Comparison of ENCODE assay signal across 26 mouse cellular contexts in the genomic region with DNA sequence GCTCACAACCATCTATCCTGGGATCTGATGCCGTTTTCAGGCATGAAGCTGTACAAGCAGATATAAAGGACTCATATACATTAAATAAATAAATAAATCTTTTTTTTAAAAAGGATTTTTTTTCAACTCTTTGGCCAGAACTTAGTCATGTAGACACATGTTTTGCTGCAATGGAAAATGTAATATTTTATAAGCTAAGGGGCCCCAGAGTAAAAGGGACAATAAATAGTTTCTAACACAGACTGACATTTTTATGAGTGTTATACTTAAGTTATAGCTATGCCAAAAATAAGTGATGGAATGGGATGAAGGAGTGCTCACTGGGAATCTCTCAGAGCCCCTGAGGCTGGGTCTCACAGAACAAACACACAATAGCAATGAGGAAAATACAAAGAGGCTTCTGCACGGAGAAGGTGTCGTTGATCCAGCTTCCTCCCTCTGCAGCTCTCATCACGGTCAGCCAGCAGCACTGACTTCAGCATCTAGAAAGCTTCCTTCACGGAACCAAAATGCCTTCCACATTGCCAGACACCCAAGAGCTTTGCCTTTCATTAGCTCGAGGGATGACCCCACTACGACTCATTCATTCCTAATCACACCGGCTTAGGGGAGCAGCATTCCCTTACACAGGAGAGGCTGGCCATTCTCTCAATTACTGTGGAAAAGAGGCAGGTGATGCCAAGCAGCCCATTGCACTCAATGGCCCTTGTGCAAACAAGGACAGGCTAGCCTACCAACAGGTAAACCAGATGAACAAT.
"Had no signal": no experiment of that assay in that cellular context is flagged by ENCODE, and none has a peak within 500 bp of the region (broad histone marks: within the 10 kb centered on the region; RNA-seq: fewer than 3 reads in every experiment).

No protein-coding gene starts in this region.

- H3K9ac ChIP-seq: heart, embryonic 13.5 days; heart, embryonic 15.5 days; hindbrain, embryonic 13.5 days; hindbrain, embryonic 15.5 days; kidney, embryonic 15.5 days; limb, embryonic 13.5 days; limb, embryonic 15.5 days; liver, embryonic 12.5 days; liver, embryonic 14.5 days had no signal

- H3K27me3 ChIP-seq: heart, embryonic 13.5 days; heart, embryonic 15.5 days; hindbrain, embryonic 15.5 days; kidney, embryonic 15.5 days; limb, embryonic 13.5 days; limb, embryonic 15.5 days; liver, embryonic 12.5 days had no signal

- H3K27ac ChIP-seq: heart, adult 2 months; heart, embryonic 13.5 days; heart, embryonic 15.5 days; hindbrain, embryonic 13.5 days; hindbrain, embryonic 15.5 days; hindbrain, postnatal 0 days; kidney, embryonic 15.5 days; limb, embryonic 13.5 days; limb, embryonic 15.5 days; liver, embryonic 12.5 days; liver, embryonic 14.5 days had no signal

- H3K4me2 ChIP-seq: heart, embryonic 11.5 days; heart, embryonic 13.5 days; heart, embryonic 15.5 days; hindbrain, embryonic 13.5 days; hindbrain, embryonic 15.5 days; kidney, embryonic 15.5 days; limb, embryonic 13.5 days; limb, embryonic 15.5 days; liver, embryonic 12.5 days had no signal

- H3K4me3 ChIP-seq: heart, adult 2 months; heart, embryonic 13.5 days; heart, embryonic 15.5 days; hindbrain, embryonic 13.5 days; hindbrain, embryonic 15.5 days; kidney, embryonic 15.5 days; limb, embryonic 13.5 days; limb, embryonic 15.5 days; liver, embryonic 12.5 days had no signal

- DNase-seq: gastrocnemius, postnatal 14 days; gastrocnemius, postnatal 36 days; heart, adult 11 months; heart, adult 2 months; heart, postnatal 14 days; heart, postnatal 36 days; kidney, adult 11 months; kidney, adult 2 months; kidney, adult 9 months; kidney, postnatal 10 days; kidney, postnatal 36 days; layer of hippocampus, adult 9-11 months; layer of hippocampus, postnatal 36 days; left cerebral cortex, postnatal 4 days had no signal

- H3K36me3 ChIP-seq: heart, embryonic 13.5 days; heart, embryonic 15.5 days; hindbrain, embryonic 13.5 days; hindbrain, embryonic 15.5 days; kidney, embryonic 15.5 days; limb, embryonic 13.5 days; limb, embryonic 15.5 days had no signal

- H3K9me3 ChIP-seq: heart, embryonic 13.5 days; heart, embryonic 15.5 days; hindbrain, embryonic 13.5 days; hindbrain, embryonic 15.5 days; kidney, embryonic 15.5 days; limb, embryonic 13.5 days; limb, embryonic 15.5 days; liver, embryonic 12.5 days had no signal

- ATAC-seq: hindbrain, postnatal 0 days; intestine, embryonic 16.5 days; liver, embryonic 12.5 days had no signal
